In genomic region chr1:133933301-133934195, GRCm38 (mm10) we compare ENCODE assay signal across 15 mouse cellular contexts. TPM values are rescaled to one million over a fixed set of nuclear protein-coding genes. Genes with fewer than 3 reads are reported as not detected.
DNase-seq lines count a peak whose midpoint lies in the region; ATAC-seq and TF ChIP-seq lines count a peak whose summit lies in the region.
"Had no signal": no experiment of that assay in that cellular context is flagged by ENCODE, and none has a peak within 500 bp of the region (broad histone marks: within the 10 kb centered on the region; RNA-seq: fewer than 3 reads in every experiment).

No protein-coding gene starts in this region.

- TF ChIP-seq POLR2A in kidney, adult 2 months (IDR thresholded peaks at IDR 0.05; ENCODE audit: low read depth, low read length), result no peak

- 53% methylated on average over 14 of the region's 14 CpGs for WGBS in kidney, adult 2 months
- 72% methylated on average over 14 of the region's 14 CpGs for WGBS in midbrain, embryonic 11.5 days
- 77% methylated on average over 14 of the region's 14 CpGs for WGBS in midbrain, embryonic 15.5 days

- H3K4me1 ChIP-seq in kidney, adult 2 months (ENCODE audit: control insufficient read depth, insufficient read depth, low read length), result no peaks in the 10 kb centered on the region; the same call in 1 of the 2 replicates
- no peaks in the 10 kb centered on the region for H3K4me1 ChIP-seq in midbrain, embryonic 11.5 days (ENCODE audit: control insufficient read depth, insufficient read depth, low read length)
- H3K4me1 ChIP-seq in midbrain, embryonic 15.5 days, result no peaks in the 10 kb centered on the region
- H3K4me1 ChIP-seq: neural tube, embryonic 12.5 days had no signal

- H3K27ac ChIP-seq in kidney, adult 2 months (ENCODE audit: insufficient read depth, low read depth, low read length), result no peak overlapping the region
- no peak overlapping the region for H3K27ac ChIP-seq in midbrain, embryonic 11.5 days (ENCODE audit: low read depth, low read length)
- H3K27ac ChIP-seq in midbrain, embryonic 15.5 days, result no peak overlapping the region
- H3K27ac ChIP-seq: embryonic facial prominence, embryonic 15.5 days; neural tube, embryonic 12.5 days had no signal

- no peak for TF ChIP-seq CTCF in kidney, adult 2 months (conservative IDR thresholded peaks at IDR 0.05; ENCODE audit: insufficient read depth, insufficient read length, low read depth, low read length)

- no peak for ATAC-seq in midbrain, embryonic 11.5 days (ENCODE audit: low FRiP score)
- ATAC-seq in midbrain, embryonic 15.5 days (replicated peaks), result no peak
- ATAC-seq: forebrain, embryonic 14.5 days; midbrain, embryonic 16.5 days had no signal

- H3K27me3 ChIP-seq in kidney, adult 2 months (replicated peaks; ENCODE audit: control insufficient read depth, insufficient read depth, low read length), result no peaks in the 10 kb centered on the region
- H3K27me3 ChIP-seq in midbrain, embryonic 11.5 days (ENCODE audit: control insufficient read depth, insufficient read depth, low read length), result no peaks in the 10 kb centered on the region
- no peaks in the 10 kb centered on the region for H3K27me3 ChIP-seq in midbrain, embryonic 15.5 days (replicated peaks)
- H3K27me3 ChIP-seq: embryonic facial prominence, embryonic 15.5 days; neural tube, embryonic 12.5 days had no signal

- DNase-seq in adrenal gland, postnatal 14 days, result peak; percentile 60
- no peak for DNase-seq in adrenal gland, adult 8-10 months
- peak; percentile 43 for DNase-seq in kidney, adult 2 months
- no peak for DNase-seq in kidney, adult 8-10 months
- peak; percentile 65 for DNase-seq in midbrain, embryonic 11.5 days (ENCODE audit: low spot score, missing footprints)
- DNase-seq in yolk sac, embryonic 10.5 days (ENCODE audit: low spot score), result peak; percentile 26
- DNase-seq in natural killer cell, adult 2 months (ENCODE audit: low spot score in 2 of 2), result no peak
- DNase-seq: gastrocnemius, postnatal 10 days; kidney, adult 9 months; layer of hippocampus, adult 9-11 months had no signal

- no peaks in the 10 kb centered on the region for H3K36me3 ChIP-seq in kidney, adult 2 months (ENCODE audit: control insufficient read depth, insufficient read depth, low read length)
- H3K36me3 ChIP-seq in midbrain, embryonic 11.5 days (ENCODE audit: control insufficient read depth, insufficient read depth, low read length), result no peaks in the 10 kb centered on the region
- no peaks in the 10 kb centered on the region for H3K36me3 ChIP-seq in midbrain, embryonic 15.5 days (replicated peaks)
- H3K36me3 ChIP-seq: embryonic facial prominence, embryonic 15.5 days; neural tube, embryonic 12.5 days had no signal

- no peak overlapping the region for H3K4me2 ChIP-seq in midbrain, embryonic 11.5 days
- H3K4me2 ChIP-seq in midbrain, embryonic 15.5 days, result no peak overlapping the region
- H3K4me2 ChIP-seq: embryonic facial prominence, embryonic 15.5 days; neural tube, embryonic 12.5 days had no signal

- no peaks in the 10 kb centered on the region for H3K9me3 ChIP-seq in midbrain, embryonic 11.5 days (ENCODE audit: control insufficient read depth, low read length)
- H3K9me3 ChIP-seq in midbrain, embryonic 15.5 days, result no peaks in the 10 kb centered on the region
- H3K9me3 ChIP-seq: embryonic facial prominence, embryonic 15.5 days had no signal

- H3K9ac ChIP-seq in midbrain, embryonic 11.5 days (ENCODE audit: low read length), result no peak overlapping the region
- H3K9ac ChIP-seq in midbrain, embryonic 15.5 days, result no peak overlapping the region
- H3K9ac ChIP-seq: embryonic facial prominence, embryonic 15.5 days; neural tube, embryonic 12.5 days had no signal

- H3K4me3 ChIP-seq in kidney, adult 2 months (ENCODE audit: insufficient read depth, low read depth, low read length), result no peak overlapping the region
- no peak overlapping the region for H3K4me3 ChIP-seq in midbrain, embryonic 11.5 days (ENCODE audit: low read depth, low read length)
- no peak overlapping the region for H3K4me3 ChIP-seq in midbrain, embryonic 15.5 days
- H3K4me3 ChIP-seq: embryonic facial prominence, embryonic 15.5 days; neural tube, embryonic 12.5 days had no signal

RNA-seq across cellular contexts. Expression of gene Prelp, which starts 12.3 kb away (rescaled TPM):
- 100 and 111 TPM in 2 replicates for total RNA-seq in adrenal gland, postnatal 14 days (2021)
- 100 to 1,000 TPM in 1 of 4 experiments, 10 to 100 TPM in 3; 40.0 to 103 (median 53.5) TPM for total RNA-seq in adrenal gland, adult 8-10 months (2022)
- polyA plus RNA-seq in kidney, adult 2 months (2012; rRNA removed), result 35.0 and 38.2 TPM in 2 replicates
- 1.1 and 1.7 TPM in 2 replicates for polyA plus RNA-seq in midbrain, embryonic 11.5 days (2014; fragmentation: Nextera tagmentation; extraction: Ambion mirVana)
- polyA plus RNA-seq in midbrain, embryonic 15.5 days (2015; fragmentation: Nextera tagmentation; extraction: Ambion mirVana), result 8.4 and 9.5 TPM in 2 replicates

RNA-seq across cellular contexts. Expression of gene Optc, which starts 25.7 kb away (rescaled TPM):
- total RNA-seq in adrenal gland, postnatal 14 days (2021), result 1.2 and 2.1 TPM in 2 replicates
- total RNA-seq in adrenal gland, adult 8-10 months (2022), result 1 to 10 TPM; 1.0 to 2.2 (median 1.4) TPM
- 0.48 and 1.5 TPM in 2 replicates for polyA plus RNA-seq in kidney, adult 2 months (2012; rRNA removed)
- polyA plus RNA-seq in midbrain, embryonic 11.5 days (2014; fragmentation: Nextera tagmentation; extraction: Ambion mirVana), result 1.6 and 1.9 TPM in 2 replicates
- polyA plus RNA-seq in midbrain, embryonic 15.5 days (2015; fragmentation: Nextera tagmentation; extraction: Ambion mirVana), result 2.8 and 3.7 TPM in 2 replicates

Comparison
In these comparisons a context has a peak if more than half of its experiments do, and no peak if none do; other contexts are left out.
1. DNase-seq: peak in adrenal gland, postnatal 14 days (single experiment), kidney, adult 2 months (single experiment), midbrain, embryonic 11.5 days (single experiment) and yolk sac, embryonic 10.5 days (single experiment); none in adrenal gland, adult 8-10 months (single experiment), kidney, adult 8-10 months (0 of 2) and natural killer cell, adult 2 months (0 of 2).